Mouse (Mus musculus): ENCODE measurements around the gene Lefty2. TPM values are rescaled to one million over a fixed set of nuclear protein-coding genes. Genes with fewer than 3 reads are reported as not detected.

The Lefty2 gene
- total RNA-seq, 1 experiment: 68.3 TPM

DNA sequence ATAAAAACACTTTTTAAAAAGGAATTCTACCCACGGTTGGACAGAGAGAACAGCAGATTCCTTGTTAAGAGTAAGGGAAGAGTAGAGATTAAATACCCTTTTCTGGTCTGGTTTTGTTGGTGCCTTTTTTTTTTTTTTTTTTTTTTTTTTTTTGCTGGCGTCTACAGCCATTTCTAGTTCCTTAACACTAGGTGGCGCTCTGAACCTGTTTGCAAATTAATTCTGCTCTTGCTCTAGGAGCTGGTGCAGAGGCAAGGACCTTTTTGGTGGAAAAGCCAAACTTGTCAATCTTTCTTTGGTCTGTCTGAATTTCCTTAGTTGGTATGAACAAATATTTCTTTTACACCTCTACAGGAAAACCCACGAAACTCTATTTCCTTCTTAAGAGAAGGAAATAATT, 8.2 kb downstream of the Lefty2 start:
- no peak for DNase-seq (ENCODE audit: low read depth, low spot score)
- no peak overlapping the region for H3K27ac ChIP-seq (ENCODE audit: insufficient read depth, low read depth, low read length, poor library complexity, severe bottlenecking)
- TF ChIP-seq ZNF384 (IDR thresholded peaks at IDR 0.05; ENCODE audit: low read depth, low read length) (peak; percentile 100), CHD2 (IDR thresholded peaks at IDR 0.05; ENCODE audit: low read depth, low read length) (no peak), HCFC1 (IDR thresholded peaks at IDR 0.05; ENCODE audit: borderline replicate concordance, insufficient read depth, low read length) (no peak), ZC3H11A (IDR thresholded peaks at IDR 0.05; ENCODE audit: borderline replicate concordance, low read depth, low read length) (no peak), MAFK (IDR thresholded peaks at IDR 0.05; ENCODE audit: insufficient read depth, low read depth, low read length) (peak; percentile 46; the same call in 1 of the 2 replicates)
- H3K4me1 ChIP-seq (ENCODE audit: control insufficient read depth in 2 of 2, insufficient read depth in 2 of 2, low read length in 2 of 2, poor library complexity in 1 of 2): peaks cover 5 to 6% of the 10 kb centered on the region in 2 experiments; a peak in 2 of 4 replicates
- no peak overlapping the region for H3K9ac ChIP-seq (ENCODE audit: insufficient read depth, low read depth, low read length, poor library complexity, severe bottlenecking)
- in situ Hi-C loops (cut with MboI; ENCODE audit: low sequenced_read_pairs in 2 of 2, unreplicated experiment in 2 of 2): no loop called here
- H3K36me3 ChIP-seq (ENCODE audit: control insufficient read depth, insufficient read depth, low read length, poor library complexity, severe bottlenecking): peaks cover 22% of the 10 kb centered on the region
- no peaks in the 10 kb centered on the region for H3K9me3 ChIP-seq (ENCODE audit: control insufficient read depth, insufficient read depth, low read depth, low read length)
- H3K4me3 ChIP-seq (ENCODE audit: insufficient read depth in 1 of 2, low read depth in 1 of 2, low read length in 2 of 2, poor library complexity in 1 of 2, severe bottlenecking in 1 of 2): no peak overlapping the region

DNA sequence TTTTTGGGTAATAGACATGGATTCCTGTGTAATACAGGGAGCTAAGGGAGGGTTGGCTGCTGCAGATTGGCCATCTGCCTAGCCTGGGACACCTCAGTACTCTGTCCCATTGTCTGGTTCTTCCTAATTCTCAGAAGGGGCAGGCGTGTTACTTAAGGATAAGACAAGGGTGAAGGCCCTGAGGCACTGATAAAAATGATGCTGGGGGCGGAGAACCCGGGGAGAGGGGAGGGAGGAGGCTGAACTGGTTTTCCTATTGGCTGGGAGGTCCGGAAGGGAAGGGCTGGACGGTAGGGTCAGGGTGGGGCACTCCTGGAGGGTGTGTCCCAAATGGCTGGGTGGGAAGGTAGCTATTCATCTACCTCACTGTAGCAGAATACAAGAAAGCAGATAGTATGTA, 10.0 kb downstream of the Lefty2 start:
- no peak for TF ChIP-seq CHD2 (IDR thresholded peaks at IDR 0.05; ENCODE audit: low read depth, low read length)
- no peak for TF ChIP-seq HCFC1 (IDR thresholded peaks at IDR 0.05; ENCODE audit: borderline replicate concordance, insufficient read depth, low read length)
- no peak for TF ChIP-seq ZNF384 (IDR thresholded peaks at IDR 0.05; ENCODE audit: low read depth, low read length)
- no peak for TF ChIP-seq MAFK (IDR thresholded peaks at IDR 0.05; ENCODE audit: insufficient read depth, low read depth, low read length)
- no peak for TF ChIP-seq ZC3H11A (IDR thresholded peaks at IDR 0.05; ENCODE audit: borderline replicate concordance, low read depth, low read length)
- DNase-seq (ENCODE audit: low read depth, low spot score): peak; percentile 87
- H3K4me1 ChIP-seq (ENCODE audit: control insufficient read depth in 2 of 2, insufficient read depth in 2 of 2, low read length in 2 of 2, poor library complexity in 1 of 2): peaks cover 4 to 17% of the 10 kb centered on the region in 2 experiments; a peak in 2 of 4 replicates
- H3K27ac ChIP-seq (ENCODE audit: insufficient read depth, low read depth, low read length, poor library complexity, severe bottlenecking): no peak overlapping the region; the same call in 1 of the 2 replicates
- in situ Hi-C loops (cut with MboI; ENCODE audit: low sequenced_read_pairs in 2 of 2, unreplicated experiment in 2 of 2): no loop called here
- no peaks in the 10 kb centered on the region for H3K9me3 ChIP-seq (ENCODE audit: control insufficient read depth, insufficient read depth, low read depth, low read length)
- no peak overlapping the region for H3K9ac ChIP-seq (ENCODE audit: insufficient read depth, low read depth, low read length, poor library complexity, severe bottlenecking)
- H3K36me3 ChIP-seq (ENCODE audit: control insufficient read depth, insufficient read depth, low read length, poor library complexity, severe bottlenecking): peaks cover 24% of the 10 kb centered on the region
- no peak overlapping the region for H3K4me3 ChIP-seq (ENCODE audit: insufficient read depth in 1 of 2, low read depth in 1 of 2, low read length in 2 of 2, poor library complexity in 1 of 2, severe bottlenecking in 1 of 2)

DNA sequence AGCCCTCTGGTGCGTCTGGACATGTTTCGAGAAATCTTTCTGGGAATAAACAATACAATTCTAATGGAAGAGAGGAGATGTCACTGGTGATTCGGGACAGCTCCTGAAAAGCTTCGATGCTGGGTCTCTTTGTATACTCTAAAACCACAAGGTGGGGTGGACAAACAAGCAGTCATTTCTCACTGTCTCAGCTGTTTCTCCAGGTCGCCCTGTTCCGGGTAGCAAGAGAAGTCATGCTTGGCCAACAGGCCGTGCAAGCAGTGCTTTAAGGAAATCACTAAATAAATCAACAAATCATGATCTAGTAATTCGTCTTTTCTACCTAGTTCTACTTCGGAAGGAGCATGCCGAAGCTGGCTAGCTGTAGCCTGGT, 10.7 kb downstream of the Lefty2 start:
- in situ Hi-C loops (cut with MboI; ENCODE audit: low sequenced_read_pairs in 2 of 2, unreplicated experiment in 2 of 2): no loop called here
- Histone ChIP-seq H3K4me1 (ENCODE audit: control insufficient read depth in 2 of 2, insufficient read depth in 2 of 2, low read length in 2 of 2, poor library complexity in 1 of 2) (peaks cover 4 to 17% of the 10 kb centered on the region in 2 experiments; a peak in 2 of 4 replicates), H3K9me3 (ENCODE audit: control insufficient read depth, insufficient read depth, low read depth, low read length) (no peaks in the 10 kb centered on the region), H3K36me3 (ENCODE audit: control insufficient read depth, insufficient read depth, low read length, poor library complexity, severe bottlenecking) (peaks cover 30% of the 10 kb centered on the region), H3K4me3 (ENCODE audit: insufficient read depth in 1 of 2, low read depth in 1 of 2, low read length in 2 of 2, poor library complexity in 1 of 2, severe bottlenecking in 1 of 2) (peak overlapping the region; percentile 38 to 81), H3K9ac (ENCODE audit: insufficient read depth, low read depth, low read length, poor library complexity, severe bottlenecking) (peak overlapping the region; percentile 53; the same call in 1 of the 2 replicates), H3K27ac (ENCODE audit: insufficient read depth, low read depth, low read length, poor library complexity, severe bottlenecking) (peak overlapping the region; percentile 54; the same call in 1 of the 2 replicates)
- TF ChIP-seq CHD2 (IDR thresholded peaks at IDR 0.05; ENCODE audit: low read depth, low read length): no peak
- TF ChIP-seq ZC3H11A (IDR thresholded peaks at IDR 0.05; ENCODE audit: borderline replicate concordance, low read depth, low read length): no peak
- TF ChIP-seq ZNF384 (IDR thresholded peaks at IDR 0.05; ENCODE audit: low read depth, low read length): no peak
- TF ChIP-seq HCFC1 (IDR thresholded peaks at IDR 0.05; ENCODE audit: borderline replicate concordance, insufficient read depth, low read length): no peak
- no peak for TF ChIP-seq MAFK (IDR thresholded peaks at IDR 0.05; ENCODE audit: insufficient read depth, low read depth, low read length)
- no peak for DNase-seq (ENCODE audit: low read depth, low spot score)

DNA sequence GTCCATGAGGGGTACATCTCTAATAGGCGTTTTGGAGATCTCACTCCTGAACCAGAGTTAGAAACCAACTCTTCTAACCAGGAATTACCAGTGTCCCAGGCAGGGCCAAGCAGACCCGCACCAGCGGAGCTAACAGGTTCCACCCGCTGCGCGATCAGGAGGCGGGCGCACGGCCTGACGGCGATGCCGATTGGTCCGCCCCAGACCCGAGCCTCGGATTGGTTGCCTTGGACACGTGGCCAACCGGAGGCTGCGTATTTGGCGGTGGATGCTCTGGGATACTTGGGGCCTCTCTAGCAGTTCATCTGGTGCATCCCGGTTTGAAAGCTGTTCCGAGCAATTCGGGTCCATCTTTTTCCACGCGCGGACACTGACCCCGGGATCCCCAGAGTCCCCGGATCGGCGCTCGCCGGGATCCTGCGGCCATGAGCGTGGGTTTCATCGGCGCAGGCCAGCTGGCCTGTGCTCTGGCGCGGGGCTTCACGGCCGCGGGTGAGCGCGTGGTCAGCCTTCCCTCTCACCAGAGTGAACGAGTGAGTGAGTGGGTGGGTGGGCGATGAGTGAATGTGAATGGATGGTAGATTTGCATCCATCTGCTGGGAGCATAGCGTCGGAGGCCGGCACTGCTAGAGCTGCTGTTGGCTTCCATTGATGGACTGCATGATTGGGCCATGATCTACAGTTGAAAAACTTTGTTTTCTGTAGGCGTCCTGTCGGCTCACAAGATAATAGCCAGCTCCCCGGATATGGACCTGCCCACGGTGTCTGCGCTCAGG, 11.3 kb downstream of the Lefty2 start, which contains the start of gene Pycr2:
Pycr2 (plus strand) TSS at position 255 of the 776 bp plus-strand sequence.
- TF ChIP-seq ZNF384 (IDR thresholded peaks at IDR 0.05; ENCODE audit: low read depth, low read length) (no peak), CHD2 (IDR thresholded peaks at IDR 0.05; ENCODE audit: low read depth, low read length) (peak; percentile 60; the same call in 1 of the 2 replicates)
- peaks cover 4 to 21% of the 10 kb centered on the region in 2 experiments; a peak in 2 of 4 replicates for H3K4me1 ChIP-seq (ENCODE audit: control insufficient read depth in 2 of 2, insufficient read depth in 2 of 2, low read length in 2 of 2, poor library complexity in 1 of 2)

More for the DNA sequence above, 11.3 kb downstream of the Lefty2 start, which contains the start of gene Pycr2:
- in situ Hi-C loops (cut with MboI; ENCODE audit: low sequenced_read_pairs in 2 of 2, unreplicated experiment in 2 of 2): no loop called here
- peak; percentile 92 for DNase-seq (ENCODE audit: low read depth, low spot score)
- Histone ChIP-seq H3K4me3 (ENCODE audit: insufficient read depth in 1 of 2, low read depth in 1 of 2, low read length in 2 of 2, poor library complexity in 1 of 2, severe bottlenecking in 1 of 2) (peak within 1 kb of the TSS; percentile 81 to 87), H3K36me3 (ENCODE audit: control insufficient read depth, insufficient read depth, low read length, poor library complexity, severe bottlenecking) (peaks cover 34% of the 10 kb centered on the region), H3K9ac (ENCODE audit: insufficient read depth, low read depth, low read length, poor library complexity, severe bottlenecking) (peak within 1 kb of the TSS; percentile 84), H3K9me3 (ENCODE audit: control insufficient read depth, insufficient read depth, low read depth, low read length) (no peaks in the 10 kb centered on the region), H3K27ac (ENCODE audit: insufficient read depth, low read depth, low read length, poor library complexity, severe bottlenecking) (peak within 1 kb of the TSS; percentile 54)

Measured in ES-E14 (cell line).